Mouse (Mus musculus) olfactory bulb, adult 2 months (tissue): ENCODE data around the gene Tbc1d8b.

Experiments
- CTCF ChIP-seq: fragments of 200-500 bp; IDR thresholded peaks from 2 replicates; pipeline ENCODE4 v1.5.1; 2012; ENCODE audit warnings: low read depth, mild to moderate bottlenecking, low read length, moderate library complexity; ENCODE audit not compliant: insufficient read depth
- POLR2A ChIP-seq: fragments of 200-500 bp; IDR thresholded peaks from 2 replicates; pipeline ENCODE4 v1.6.1; 2012; ENCODE audit warnings: mild to moderate bottlenecking, low read depth, low read length, moderate library complexity; ENCODE audit not compliant: insufficient read depth

DNA sequence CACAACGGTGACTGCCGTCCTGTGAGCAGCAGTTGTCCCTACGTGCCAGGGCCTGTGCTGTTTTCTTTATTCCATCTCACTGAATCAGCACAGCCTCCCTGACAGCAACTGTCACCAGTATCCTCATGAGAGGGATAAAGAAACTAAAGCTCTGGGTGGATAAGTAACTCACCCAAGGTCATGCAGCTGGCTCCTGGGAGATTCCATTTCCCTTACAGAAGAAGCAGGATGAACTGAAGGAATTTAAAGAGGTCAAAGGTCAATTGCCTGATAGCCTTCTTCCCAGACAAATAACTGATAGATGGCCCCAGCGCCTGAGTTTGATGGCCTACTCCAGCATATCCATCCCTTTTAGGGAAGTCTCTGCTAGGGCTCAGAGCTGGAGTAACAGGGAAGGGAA is 92.6 kb downstream of the Tbc1d8b start:
- no peak for TF ChIP-seq CTCF
- TF ChIP-seq POLR2A = no peak
